In genomic region chr10:86923602-86924001, GRCm38 (mm10) we compare ENCODE assay signal across 25 mouse cellular contexts.
A peak's percentile ranks its signal among the peaks of the same experiment; 100 is the strongest.
DNase-seq lines count a peak whose midpoint lies in the region; ATAC-seq and TF ChIP-seq lines count a peak whose summit lies in the region.
"Had no signal": no experiment of that assay in that cellular context is flagged by ENCODE, and none has a peak within 500 bp of the region (broad histone marks: within the 10 kb centered on the region; RNA-seq: fewer than 3 reads in every experiment).

No protein-coding gene starts in this region.

- no peaks in the 10 kb centered on the region for H3K9me3 ChIP-seq in liver, embryonic 15.5 days (replicated peaks)
- H3K9me3 ChIP-seq in liver, embryonic 11.5 days (ENCODE audit: control insufficient read depth, low read length): no peaks in the 10 kb centered on the region
- 0 out of 2 replicates have a peak, but pooled peaks cover 2% of the 10 kb centered on the region for H3K9me3 ChIP-seq in liver, postnatal 0 days (ENCODE audit: low read length)
- no peaks in the 10 kb centered on the region for H3K9me3 ChIP-seq in stomach, postnatal 0 days (ENCODE audit: control insufficient read depth, low read length)
- H3K9me3 ChIP-seq: embryonic facial prominence, embryonic 10.5 days; embryonic facial prominence, embryonic 13.5 days; forebrain, embryonic 12.5 days; forebrain, embryonic 15.5 days; hindbrain, embryonic 10.5 days; hindbrain, embryonic 13.5 days had no signal

- H3K4me2 ChIP-seq in liver, embryonic 15.5 days: no peak overlapping the region
- H3K4me2 ChIP-seq in liver, embryonic 11.5 days: no peak overlapping the region
- H3K4me2 ChIP-seq in liver, postnatal 0 days (ENCODE audit: low read depth, low read length): no peak overlapping the region
- no peak overlapping the region for H3K4me2 ChIP-seq in stomach, postnatal 0 days (replicated peaks; ENCODE audit: low read depth)
- H3K4me2 ChIP-seq: embryonic facial prominence, embryonic 13.5 days; forebrain, embryonic 12.5 days; forebrain, embryonic 15.5 days; heart, embryonic 11.5 days; hindbrain, embryonic 13.5 days had no signal

- peak; percentile 34 for ATAC-seq in liver, embryonic 15.5 days (ENCODE audit: insufficient read depth)
- ATAC-seq in liver, embryonic 11.5 days (replicated peaks; ENCODE audit: low FRiP score): no peak
- peak; percentile 98 for ATAC-seq in liver, postnatal 0 days
- no peak for ATAC-seq in stomach, postnatal 0 days (ENCODE audit: low FRiP score, low TSS enrichment)
- ATAC-seq: CD4-positive, CD25-positive, alpha-beta regulatory T cell, adult 4 months; forebrain, embryonic 15.5 days; hindbrain, embryonic 16.5 days had no signal

- DNase-seq in liver, embryonic 11.5 days (ENCODE audit: low spot score): no peak
- DNase-seq in lung, postnatal 25 days (ENCODE audit: low spot score): peak; percentile 42
- no peak for DNase-seq in lung, postnatal 10 days
- peak; percentile 35 for DNase-seq in liver, postnatal 0 days
- DNase-seq in stomach, postnatal 0 days (ENCODE audit: low spot score): no peak
- DNase-seq: adrenal gland, adult 8-10 months; adrenal gland, postnatal 25 days; cerebellum, adult 11-12 months; cerebellum, adult 8-10 months; cerebellum, postnatal 10 days; cerebellum, postnatal 36 days; embryo, embryonic 11 days; gastrocnemius, postnatal 10 days; gastrocnemius, postnatal 36 days had no signal

- TF ChIP-seq CTCF in liver, postnatal 0 days (IDR thresholded peaks at IDR 0.05; ENCODE audit: low read depth): no peak
- TF ChIP-seq CTCF in stomach, postnatal 0 days (IDR thresholded peaks at IDR 0.05; ENCODE audit: low read depth): no peak

- H3K36me3 ChIP-seq in liver, embryonic 15.5 days (replicated peaks): no peaks in the 10 kb centered on the region
- no peaks in the 10 kb centered on the region for H3K36me3 ChIP-seq in liver, embryonic 11.5 days (ENCODE audit: control insufficient read depth, insufficient read depth, low read length)
- H3K36me3 ChIP-seq in liver, postnatal 0 days (replicated peaks; ENCODE audit: insufficient read depth, low read length): no peaks in the 10 kb centered on the region
- no peaks in the 10 kb centered on the region for H3K36me3 ChIP-seq in stomach, postnatal 0 days (ENCODE audit: control insufficient read depth, insufficient read depth, low read length)
- H3K36me3 ChIP-seq: embryonic facial prominence, embryonic 10.5 days; embryonic facial prominence, embryonic 13.5 days; forebrain, embryonic 12.5 days; forebrain, embryonic 15.5 days; hindbrain, embryonic 10.5 days; hindbrain, embryonic 13.5 days had no signal

- H3K27me3 ChIP-seq in liver, embryonic 15.5 days: no peaks in the 10 kb centered on the region
- no peaks in the 10 kb centered on the region for H3K27me3 ChIP-seq in liver, embryonic 11.5 days (replicated peaks; ENCODE audit: control insufficient read depth, insufficient read depth, low read length)
- H3K27me3 ChIP-seq in liver, postnatal 0 days (ENCODE audit: insufficient read depth, low read length): no peaks in the 10 kb centered on the region
- H3K27me3 ChIP-seq in stomach, postnatal 0 days (ENCODE audit: control insufficient read depth, insufficient read depth, low read length): no peaks in the 10 kb centered on the region
- H3K27me3 ChIP-seq: embryonic facial prominence, embryonic 13.5 days; forebrain, embryonic 12.5 days; forebrain, embryonic 15.5 days; hindbrain, embryonic 13.5 days had no signal

- no peaks in the 10 kb centered on the region for H3K4me1 ChIP-seq in liver, embryonic 15.5 days (replicated peaks)
- no peaks in the 10 kb centered on the region for H3K4me1 ChIP-seq in liver, embryonic 11.5 days (replicated peaks; ENCODE audit: control insufficient read depth, insufficient read depth, low read length)
- H3K4me1 ChIP-seq in liver, postnatal 0 days (ENCODE audit: insufficient read depth): no peaks in the 10 kb centered on the region; the same call in 1 of the 2 replicates
- no peaks in the 10 kb centered on the region for H3K4me1 ChIP-seq in stomach, postnatal 0 days (replicated peaks; ENCODE audit: control insufficient read depth, insufficient read depth)
- H3K4me1 ChIP-seq: embryonic facial prominence, embryonic 10.5 days; embryonic facial prominence, embryonic 13.5 days; forebrain, embryonic 12.5 days; forebrain, embryonic 15.5 days; hindbrain, embryonic 10.5 days; hindbrain, embryonic 13.5 days had no signal

- no peak overlapping the region for H3K4me3 ChIP-seq in liver, embryonic 15.5 days (replicated peaks)
- H3K4me3 ChIP-seq in liver, embryonic 11.5 days (ENCODE audit: low read depth, low read length): no peak overlapping the region
- no peak overlapping the region for H3K4me3 ChIP-seq in liver, postnatal 0 days (ENCODE audit: low read depth, low read length)
- no peak overlapping the region for H3K4me3 ChIP-seq in stomach, postnatal 0 days (ENCODE audit: low read depth, low read length)
- H3K4me3 ChIP-seq: embryonic facial prominence, embryonic 10.5 days; embryonic facial prominence, embryonic 13.5 days; erythroblast, embryonic 14.5 days; forebrain, embryonic 12.5 days; forebrain, embryonic 15.5 days; hindbrain, embryonic 10.5 days; hindbrain, embryonic 13.5 days had no signal

- peak; percentile 92 for TF ChIP-seq EP300 in liver, postnatal 0 days (IDR thresholded peaks at IDR 0.05; ENCODE audit: low read depth)
- no peak for TF ChIP-seq EP300 in stomach, postnatal 0 days (optimal IDR thresholded peaks at IDR 0.05)

- 59% methylated on average over 1 of the region's 1 CpGs for WGBS in liver, embryonic 15.5 days (ENCODE audit: insufficient replicate concordance)
- WGBS in liver, embryonic 11.5 days: 72% methylated on average over 1 of the region's 1 CpGs
- WGBS in liver, postnatal 0 days (ENCODE audit: insufficient replicate concordance): 50% methylated on average over 1 of the region's 1 CpGs
- 74% methylated on average over 1 of the region's 1 CpGs for WGBS in stomach, postnatal 0 days

- H3K9ac ChIP-seq in liver, embryonic 15.5 days: no peak overlapping the region
- no peak overlapping the region for H3K9ac ChIP-seq in liver, embryonic 11.5 days (ENCODE audit: low read depth, low read length)
- H3K9ac ChIP-seq in liver, postnatal 0 days (replicated peaks): no peak overlapping the region
- H3K9ac ChIP-seq in stomach, postnatal 0 days (ENCODE audit: low read length): no peak overlapping the region
- H3K9ac ChIP-seq: embryonic facial prominence, embryonic 13.5 days; forebrain, embryonic 12.5 days; forebrain, embryonic 15.5 days; hindbrain, embryonic 13.5 days had no signal

- H3K27ac ChIP-seq in liver, embryonic 15.5 days (replicated peaks): no peak overlapping the region
- H3K27ac ChIP-seq in liver, embryonic 11.5 days (ENCODE audit: low read depth, low read length): no peak overlapping the region
- peak overlapping the region; percentile 82 for H3K27ac ChIP-seq in liver, postnatal 0 days (ENCODE audit: low read depth)
- H3K27ac ChIP-seq in stomach, postnatal 0 days (replicated peaks): no peak overlapping the region
- H3K27ac ChIP-seq: embryonic facial prominence, embryonic 10.5 days; embryonic facial prominence, embryonic 13.5 days; forebrain, embryonic 12.5 days; forebrain, embryonic 15.5 days; hindbrain, embryonic 10.5 days; hindbrain, embryonic 13.5 days had no signal

Comparison
In these comparisons a context has a peak if more than half of its experiments do, and no peak if none do; other contexts are left out.
1. ATAC-seq: peak in liver, embryonic 15.5 days (single experiment) and liver, postnatal 0 days (single experiment); none in liver, embryonic 11.5 days (single experiment) and stomach, postnatal 0 days (single experiment).
2. DNase-seq: peak in lung, postnatal 25 days (single experiment) and liver, postnatal 0 days (single experiment); none in liver, embryonic 11.5 days (single experiment), lung, postnatal 10 days (single experiment) and stomach, postnatal 0 days (single experiment).